Mouse (Mus musculus): Measurements from ENCODE around the gene Tsen54.

Gene Tsen54

DNA sequence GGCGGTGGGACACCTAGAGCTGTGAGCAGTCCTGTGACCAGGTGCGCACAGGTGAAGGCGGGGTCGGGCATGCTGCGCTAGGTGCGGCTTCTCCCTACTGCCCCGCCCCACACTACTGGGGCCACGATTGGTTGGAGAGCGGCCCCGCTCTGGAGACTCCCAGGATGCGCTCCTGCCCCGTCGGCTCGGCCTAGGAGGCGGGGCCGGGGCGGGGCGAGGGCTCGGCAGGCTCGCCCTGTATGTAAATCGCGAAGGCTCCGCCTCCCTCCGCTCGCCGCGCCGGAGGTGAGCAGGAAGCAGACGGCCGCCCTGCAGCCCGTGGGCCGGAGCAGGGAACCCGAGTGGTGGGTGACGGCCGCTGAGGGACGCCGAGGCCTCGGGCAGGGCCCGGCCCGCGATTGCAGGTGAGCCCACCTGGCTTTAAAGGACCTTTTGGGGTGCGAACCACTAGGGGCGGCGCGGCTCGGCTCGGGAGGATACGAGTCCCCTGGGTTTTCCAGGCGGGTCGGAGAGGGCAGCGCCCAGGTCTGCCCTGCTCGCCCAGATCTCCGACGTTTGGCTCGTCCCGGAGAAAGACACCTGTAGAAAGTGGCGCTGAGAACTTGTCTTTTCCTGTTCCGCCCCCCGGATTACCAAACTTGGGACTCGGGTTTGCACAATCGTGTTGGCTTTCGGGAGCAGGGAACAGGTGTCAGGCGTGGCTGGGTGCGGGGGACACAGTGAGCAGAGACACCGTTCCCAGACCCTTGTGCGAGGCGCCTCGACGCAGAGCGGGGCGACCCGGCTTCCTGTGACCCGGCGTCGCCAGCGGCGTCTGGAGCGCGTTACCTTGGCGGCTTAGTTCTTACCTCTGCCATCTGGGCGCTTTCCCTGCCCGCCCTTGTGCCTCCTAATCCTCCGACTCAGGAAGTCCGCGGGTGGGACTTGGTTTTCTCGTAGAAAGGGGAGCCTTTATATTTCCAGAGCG lies 9.5 kb downstream of the Tsen54 start, which contains the start of gene Llgl2:
TSS of gene Llgl2 (plus strand) at position 276 of the 967 bp plus-strand sequence.
- in situ Hi-C loops (cut with MboI; ENCODE audit: unreplicated experiment in 2 of 2): loop anchor here in 1 of 2 experiments (25.0 kb wide), 1 partner anchor 462 kb away; the partner anchor contains the start of gene Hid1

DNA sequence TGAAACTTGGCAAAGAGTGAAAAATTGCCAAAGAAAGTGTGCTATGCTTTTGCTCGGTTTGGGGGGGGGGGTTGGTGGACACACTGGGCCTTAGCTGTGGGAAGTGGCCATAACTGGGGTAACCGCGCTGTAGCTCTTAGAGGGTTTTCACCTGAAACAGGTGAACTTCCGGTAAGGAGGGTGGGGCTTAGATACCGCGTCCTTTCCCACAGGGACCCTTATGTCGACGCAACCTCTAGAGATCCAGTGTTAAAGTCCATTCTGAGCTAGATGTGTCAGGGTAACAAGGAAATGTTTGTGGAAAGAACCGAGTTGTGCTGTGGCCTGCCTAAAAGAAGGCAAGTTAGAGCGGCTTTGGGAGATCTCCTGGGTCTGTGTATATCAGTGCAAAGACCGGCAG lies 10.3 kb downstream of the Tsen54 start:
- in situ Hi-C loops (cut with MboI; ENCODE audit: unreplicated experiment in 2 of 2): loop anchor here in 1 of 2 experiments (25.0 kb wide), 1 partner anchor 463 kb away; the partner anchor contains the start of gene Hid1

DNA sequence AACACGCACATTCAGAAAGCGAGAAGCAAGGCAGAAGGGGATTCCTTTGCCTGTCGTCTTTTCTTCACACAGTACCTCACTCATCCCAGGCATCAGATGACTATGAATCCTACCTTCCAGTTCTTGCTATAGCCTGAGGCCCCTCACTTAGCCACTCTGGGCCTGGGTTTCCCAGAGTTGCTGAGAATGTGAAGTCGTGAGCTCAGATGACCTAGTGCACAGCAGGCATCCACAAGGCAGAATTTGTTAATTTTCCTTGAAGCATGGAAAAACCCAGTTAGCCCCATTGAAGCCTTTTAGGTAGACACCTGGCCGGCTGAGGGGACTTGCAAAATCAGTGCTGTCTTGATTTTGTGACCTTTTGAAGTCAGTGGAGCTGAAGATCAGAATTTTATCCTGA lies 12.0 kb downstream of the Tsen54 start:
- in situ Hi-C loops (cut with MboI; ENCODE audit: unreplicated experiment in 2 of 2): no loop called here

DNA sequence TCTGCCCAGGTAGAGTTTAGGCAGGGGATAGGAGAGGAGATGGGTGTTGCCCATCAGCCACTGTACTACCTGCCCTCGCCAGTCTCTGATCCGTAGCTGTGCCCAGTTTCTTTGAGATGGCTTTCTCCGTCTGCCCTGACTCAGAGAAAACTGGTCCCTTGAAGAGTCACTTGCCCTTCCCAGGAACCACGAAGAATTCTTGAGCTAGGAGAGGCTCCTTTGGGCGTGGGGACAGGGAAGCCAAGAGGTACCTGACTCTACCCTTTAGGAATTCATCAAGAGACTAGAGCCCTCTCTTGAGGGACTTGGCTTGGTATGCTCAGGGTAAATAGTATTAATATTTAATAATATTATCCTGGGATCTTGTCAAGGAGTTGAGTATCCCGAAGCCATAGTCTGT lies 13.1 kb downstream of the Tsen54 start:
- in situ Hi-C loops (cut with MboI; ENCODE audit: unreplicated experiment in 2 of 2): no loop called here

DNA sequence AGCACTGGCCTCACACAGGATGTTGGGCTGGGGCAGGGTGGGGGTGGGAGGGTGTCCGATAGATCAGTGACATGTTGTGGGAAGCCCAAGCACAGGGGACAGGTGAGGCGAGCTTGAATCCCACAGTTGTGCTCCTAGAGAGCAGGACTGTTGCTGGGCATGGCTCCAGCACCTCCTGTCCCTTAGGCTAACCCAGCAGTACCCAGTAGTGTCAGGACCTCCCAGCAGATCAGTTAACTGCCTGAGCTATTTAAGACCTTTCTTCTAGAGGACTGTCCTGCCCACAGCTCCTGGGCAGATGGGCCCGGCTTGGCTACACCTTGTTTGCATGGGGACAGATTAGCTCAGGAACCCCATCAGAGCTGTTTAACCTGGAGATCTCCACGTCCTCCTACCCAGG lies 14.5 kb downstream of the Tsen54 start:
- in situ Hi-C loops (cut with MboI; ENCODE audit: unreplicated experiment in 2 of 2): no loop called here

DNA sequence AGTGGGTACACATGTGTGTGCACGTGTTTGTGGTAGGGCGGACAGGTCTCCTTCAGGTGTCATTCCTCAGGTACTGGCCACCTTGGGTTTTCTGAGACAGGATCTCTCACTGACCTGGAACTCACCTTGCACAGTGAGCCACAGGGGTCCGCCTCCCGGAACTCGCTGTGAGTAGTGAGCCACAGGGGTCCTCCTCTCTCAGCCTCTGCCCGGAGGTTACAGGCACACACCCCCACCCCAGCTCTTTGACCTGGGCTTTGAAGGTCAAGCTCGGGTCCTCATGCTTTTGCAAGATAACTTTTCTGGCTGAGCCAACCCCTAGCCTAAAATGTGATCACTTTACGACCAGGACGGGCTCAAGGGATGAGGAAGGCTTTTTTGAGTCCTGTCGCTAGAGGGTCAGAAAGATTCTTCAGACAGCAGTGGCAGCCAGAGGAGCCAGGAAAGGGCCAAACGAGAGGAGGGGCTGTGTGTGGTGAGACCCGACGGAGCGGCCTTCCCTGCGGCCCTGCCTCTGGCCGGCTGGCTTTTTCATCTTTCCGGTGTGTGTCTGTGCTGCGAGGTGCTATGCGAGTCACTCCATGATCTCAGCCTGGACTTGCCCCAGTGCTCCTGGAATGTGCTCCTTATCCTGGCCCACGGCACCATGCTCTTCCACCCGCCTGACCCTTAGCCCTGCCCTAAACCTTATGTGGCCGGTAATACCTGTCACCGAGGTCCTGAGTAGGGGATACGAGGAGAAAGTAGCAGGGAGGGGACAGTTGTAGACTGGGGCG lies 16.2 kb downstream of the Tsen54 start:
- in situ Hi-C loops (cut with MboI; ENCODE audit: unreplicated experiment in 2 of 2): no loop called here

DNA sequence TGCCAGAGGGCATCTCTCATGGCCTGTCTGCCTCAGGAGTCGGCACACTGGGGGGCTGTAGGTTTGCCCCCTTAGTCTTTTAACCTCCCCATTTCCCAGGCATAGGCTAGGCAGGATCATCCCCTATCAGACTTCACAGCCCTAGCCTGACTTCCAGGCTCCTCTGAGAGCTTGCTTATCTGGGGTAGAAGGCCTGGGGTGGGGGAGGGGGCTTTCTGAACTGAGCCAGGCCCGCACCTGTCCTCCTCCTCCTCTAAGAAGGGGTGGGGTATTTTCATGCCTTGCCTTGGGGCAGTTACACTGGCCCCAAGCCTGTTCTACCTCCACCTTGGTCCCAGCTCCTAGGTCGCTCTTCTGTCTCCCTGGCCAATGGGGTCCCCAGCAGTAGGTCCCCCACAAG lies 17.0 kb downstream of the Tsen54 start:
- in situ Hi-C loops (cut with MboI; ENCODE audit: unreplicated experiment in 2 of 2): no loop called here

DNA sequence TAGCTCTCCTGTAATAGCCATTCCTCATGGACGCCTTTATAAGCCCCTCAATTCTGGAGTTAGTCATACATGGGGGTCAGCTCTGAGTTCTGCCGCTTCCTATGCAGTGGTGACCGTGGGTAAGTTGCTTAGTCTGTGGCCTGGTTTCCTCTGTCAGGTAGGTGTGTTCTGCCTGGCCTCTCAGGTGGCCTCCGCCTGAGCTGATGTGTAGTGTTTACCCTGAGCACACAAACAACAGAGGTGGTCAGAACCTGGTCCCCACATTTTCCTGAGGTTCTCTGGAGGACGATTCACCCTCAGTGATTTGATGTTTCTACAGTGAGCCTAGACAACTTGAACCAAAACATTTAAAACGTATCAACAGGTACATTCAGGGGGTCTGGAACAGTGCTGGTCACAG lies 17.5 kb downstream of the Tsen54 start:
- in situ Hi-C loops (cut with MboI; ENCODE audit: unreplicated experiment in 2 of 2): no loop called here

DNA sequence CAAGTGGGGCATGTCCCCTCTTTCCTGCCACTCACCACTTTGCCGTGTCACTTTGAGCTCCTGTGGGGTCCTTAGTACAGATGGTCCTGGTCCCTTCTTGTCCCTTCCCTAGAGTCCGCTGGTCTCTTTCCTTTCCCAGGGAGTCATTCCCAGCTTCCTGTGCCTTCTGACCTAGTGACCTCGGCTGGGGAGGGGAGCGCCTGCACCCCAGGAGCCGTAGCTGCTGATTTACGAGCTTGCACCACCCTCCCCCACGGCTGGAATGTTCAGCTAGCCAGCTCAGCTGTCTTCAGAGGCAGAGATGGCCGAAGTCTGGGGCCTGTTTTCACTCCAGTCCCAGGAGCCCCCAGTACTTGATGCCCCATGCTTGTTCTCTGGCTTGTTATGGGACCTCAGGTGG lies 18.0 kb downstream of the Tsen54 start:
- in situ Hi-C loops (cut with MboI; ENCODE audit: unreplicated experiment in 2 of 2): no loop called here

DNA sequence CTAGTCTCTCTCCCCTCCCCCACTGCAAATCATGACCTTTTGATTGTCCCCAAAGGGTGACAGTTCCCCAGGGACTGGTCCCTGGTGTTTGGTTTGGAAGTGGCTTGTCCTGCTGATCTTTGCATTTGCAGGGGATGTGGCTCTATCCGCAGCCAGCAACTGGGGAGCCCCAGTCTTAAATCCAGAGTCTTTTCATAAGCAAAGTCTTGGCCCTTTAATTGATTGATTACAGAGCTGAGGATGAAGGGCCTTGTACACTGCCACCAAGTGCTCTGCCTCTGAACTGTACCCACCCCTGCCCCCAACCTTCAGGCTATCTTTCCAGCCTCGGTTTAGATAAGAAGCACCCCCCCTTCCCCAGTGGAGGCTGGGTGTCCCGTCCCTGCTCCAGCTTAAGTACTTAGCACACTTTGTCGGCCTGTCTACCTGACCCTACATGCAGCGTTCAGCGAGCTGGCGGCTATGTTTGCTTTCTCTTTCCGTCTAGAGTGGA lies 18.5 kb downstream of the Tsen54 start:
- in situ Hi-C loops (cut with MboI; ENCODE audit: unreplicated experiment in 2 of 2): no loop called here

DNA sequence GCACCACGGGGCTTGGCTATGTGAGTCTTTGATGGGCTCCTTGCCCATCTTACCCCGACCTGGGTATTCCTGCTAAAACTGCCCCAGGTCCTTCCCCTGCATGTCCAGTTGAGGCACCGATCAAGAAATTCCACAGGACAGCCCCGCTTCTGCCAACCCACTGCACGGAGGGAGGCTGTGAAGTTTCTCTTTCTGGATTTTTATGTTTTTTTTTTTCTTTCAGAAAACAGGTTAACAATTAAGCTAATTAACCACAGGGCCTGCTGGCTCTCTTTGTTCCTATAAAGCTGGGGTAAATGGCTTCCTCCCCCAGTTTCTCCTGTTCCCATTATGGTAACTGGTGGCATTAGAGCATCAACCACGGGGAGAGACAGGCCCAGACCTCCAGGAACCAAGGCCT lies 19.5 kb downstream of the Tsen54 start:
- in situ Hi-C loops (cut with MboI; ENCODE audit: unreplicated experiment in 2 of 2): no loop called here

DNA sequence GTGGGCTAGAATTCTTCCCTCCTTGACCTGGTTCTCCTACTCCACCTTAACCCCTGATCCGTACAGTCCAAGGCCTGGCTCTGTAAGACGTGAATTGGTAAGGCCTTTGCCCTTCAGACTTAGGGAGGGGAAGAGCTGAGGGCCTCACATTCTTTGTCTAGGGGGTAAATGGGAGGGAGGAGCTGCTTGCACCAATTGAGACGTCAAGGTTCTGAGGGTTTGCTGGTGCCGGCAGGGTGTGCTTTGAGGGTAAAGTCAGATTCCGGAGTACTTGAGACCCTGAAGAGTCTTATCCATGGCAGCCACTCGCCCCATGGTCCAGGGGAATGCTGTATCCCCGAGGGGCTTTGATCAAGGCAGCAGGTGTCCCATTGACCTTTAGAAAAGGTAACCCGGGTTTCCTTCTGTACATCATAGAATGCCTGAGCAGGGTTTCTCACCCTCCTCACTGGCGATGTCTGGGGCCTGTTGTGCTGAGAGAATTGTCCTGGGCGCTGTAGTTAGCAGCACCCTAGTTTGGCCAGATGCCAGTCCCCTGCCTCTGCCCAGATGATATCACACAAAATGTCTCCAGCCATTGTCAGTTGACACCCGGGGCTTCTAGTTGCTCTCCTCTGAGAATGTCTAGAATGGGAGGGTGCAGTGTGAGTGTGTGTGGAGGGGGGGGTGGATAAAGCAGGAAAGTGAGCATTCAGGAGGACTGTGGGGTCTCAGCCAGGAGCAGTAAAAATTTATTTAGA lies 22.3 kb downstream of the Tsen54 start:
- in situ Hi-C loops (cut with MboI; ENCODE audit: unreplicated experiment in 2 of 2): no loop called here

DNA sequence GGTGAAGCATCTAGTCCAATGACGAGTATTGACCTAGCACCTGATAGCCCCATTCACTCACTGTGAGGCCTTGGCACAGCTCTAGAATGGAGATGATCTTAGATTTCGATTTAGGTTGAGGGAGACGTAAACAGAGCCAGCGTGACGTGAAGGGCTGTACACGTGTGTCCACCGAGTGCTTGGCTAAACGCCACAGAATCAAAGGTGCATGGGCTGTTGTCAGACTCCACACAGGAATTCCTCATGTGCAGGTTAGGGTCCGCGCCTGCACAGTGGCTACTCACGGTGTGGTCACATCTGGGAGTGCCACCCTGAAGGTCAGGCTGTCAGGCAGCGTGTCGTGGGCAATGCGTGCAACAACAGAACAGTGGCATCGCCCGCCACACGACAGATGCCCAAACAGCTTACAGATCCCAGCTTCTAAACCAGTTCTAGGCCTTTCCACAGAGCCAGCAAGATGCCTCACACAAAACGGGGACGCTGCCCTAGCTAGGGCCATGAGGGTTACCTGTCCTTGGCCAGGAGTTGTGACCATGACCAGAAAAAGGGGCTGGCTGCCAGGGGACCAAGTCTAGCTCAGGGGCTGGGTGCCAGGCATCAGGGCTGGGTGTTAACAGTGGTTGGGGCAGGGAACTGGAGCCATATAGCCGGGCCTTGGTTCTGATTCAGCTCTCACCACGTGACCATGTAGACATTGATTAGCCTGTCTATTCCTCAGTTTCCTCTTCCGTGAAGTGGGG lies 23.3 kb downstream of the Tsen54 start:
- in situ Hi-C loops (cut with MboI; ENCODE audit: unreplicated experiment in 2 of 2): no loop called here

DNA sequence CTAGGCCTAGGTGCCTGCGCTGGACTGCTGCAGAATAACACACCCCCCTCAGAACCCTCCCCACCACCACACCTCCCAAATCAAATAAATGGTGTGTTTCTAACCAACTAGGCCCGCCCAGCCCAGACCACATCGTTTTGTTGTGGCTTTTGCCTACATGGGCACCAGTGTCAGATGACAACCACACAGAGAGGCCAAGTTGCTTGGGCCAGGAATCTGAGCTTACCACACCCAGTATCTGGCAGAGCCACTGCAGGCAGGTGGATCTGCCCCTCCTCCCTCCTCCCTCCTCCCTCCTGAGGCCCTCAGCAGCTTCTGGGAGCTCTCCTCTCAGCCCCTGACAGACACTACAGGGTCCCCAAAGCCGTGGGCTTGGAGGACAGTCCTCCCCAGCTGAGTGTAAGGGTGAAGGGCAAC lies 24.4 kb downstream of the Tsen54 start:
- in situ Hi-C loops (cut with MboI; ENCODE audit: unreplicated experiment in 2 of 2): no loop called here

DNA sequence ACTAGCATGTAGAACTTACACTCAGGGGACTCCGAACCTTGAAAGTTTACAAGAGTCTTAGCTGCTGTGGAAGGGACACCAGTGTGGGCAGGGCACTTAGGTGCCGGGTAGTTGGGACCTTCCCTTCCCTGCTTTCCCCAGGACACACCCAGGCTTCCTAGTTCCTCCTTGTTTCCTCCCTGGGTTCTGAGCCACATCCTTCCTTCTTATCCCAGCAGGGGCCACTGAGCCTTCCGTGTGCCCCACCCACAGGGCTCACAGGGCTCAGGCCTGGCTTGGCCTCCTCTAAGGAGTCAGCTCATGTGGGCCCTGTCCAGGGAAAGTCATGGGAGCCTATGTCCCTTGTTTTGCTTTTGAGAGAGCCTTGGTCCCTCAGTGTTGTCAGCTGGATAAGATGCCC lies 25.2 kb downstream of the Tsen54 start:
- in situ Hi-C loops (cut with MboI; ENCODE audit: unreplicated experiment in 2 of 2): no loop called here

DNA sequence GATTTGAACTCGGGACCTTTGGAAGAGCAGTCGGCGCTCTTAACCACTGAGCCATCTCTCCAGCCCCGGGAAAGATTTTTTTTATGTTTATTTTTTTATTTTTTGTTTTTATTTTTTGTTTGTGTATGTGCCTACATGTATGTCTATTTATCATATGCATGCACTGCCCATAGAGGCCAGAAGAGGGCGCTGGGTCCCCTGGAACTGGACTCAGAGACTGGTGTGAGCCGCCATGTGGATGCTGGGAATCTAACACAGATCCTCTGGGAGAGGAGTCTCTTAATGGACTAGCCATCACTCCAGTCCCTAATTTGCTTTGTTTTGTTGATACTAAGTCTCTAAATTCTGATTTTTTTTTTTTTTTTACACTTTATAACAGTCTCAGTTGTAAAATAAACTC lies 26.5 kb downstream of the Tsen54 start:
- in situ Hi-C loops (cut with MboI; ENCODE audit: unreplicated experiment in 2 of 2): no loop called here

DNA sequence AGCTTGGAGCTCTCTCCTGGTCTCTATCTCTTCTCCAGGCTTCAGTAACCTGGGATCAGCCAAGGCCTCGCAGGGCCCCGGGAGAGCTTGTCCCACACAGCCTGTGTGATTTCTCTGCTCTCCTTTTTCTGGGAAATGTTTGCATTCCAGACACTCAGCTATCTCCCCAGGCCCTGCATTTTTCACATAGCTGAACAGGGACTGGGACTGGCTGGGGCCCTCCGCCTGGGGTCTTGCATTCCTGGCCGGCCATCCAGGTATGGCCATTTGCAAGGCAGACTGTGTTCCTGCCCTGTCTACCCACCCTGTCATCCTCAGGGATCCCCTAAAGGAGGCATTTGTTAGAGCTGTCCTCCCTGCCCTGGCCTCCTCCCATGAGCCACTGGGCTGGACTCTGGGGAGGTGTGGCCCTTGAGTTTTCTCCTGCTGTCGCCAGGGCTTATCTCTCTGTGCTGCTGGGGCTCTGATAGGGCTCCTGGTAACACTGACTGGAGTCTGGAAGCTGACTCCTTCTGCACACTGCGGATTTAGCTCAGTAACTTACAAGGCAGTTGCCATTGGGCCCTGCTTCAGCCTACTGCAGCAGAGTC lies 27.5 kb downstream of the Tsen54 start:
- in situ Hi-C loops (cut with MboI; ENCODE audit: unreplicated experiment in 2 of 2): no loop called here

DNA sequence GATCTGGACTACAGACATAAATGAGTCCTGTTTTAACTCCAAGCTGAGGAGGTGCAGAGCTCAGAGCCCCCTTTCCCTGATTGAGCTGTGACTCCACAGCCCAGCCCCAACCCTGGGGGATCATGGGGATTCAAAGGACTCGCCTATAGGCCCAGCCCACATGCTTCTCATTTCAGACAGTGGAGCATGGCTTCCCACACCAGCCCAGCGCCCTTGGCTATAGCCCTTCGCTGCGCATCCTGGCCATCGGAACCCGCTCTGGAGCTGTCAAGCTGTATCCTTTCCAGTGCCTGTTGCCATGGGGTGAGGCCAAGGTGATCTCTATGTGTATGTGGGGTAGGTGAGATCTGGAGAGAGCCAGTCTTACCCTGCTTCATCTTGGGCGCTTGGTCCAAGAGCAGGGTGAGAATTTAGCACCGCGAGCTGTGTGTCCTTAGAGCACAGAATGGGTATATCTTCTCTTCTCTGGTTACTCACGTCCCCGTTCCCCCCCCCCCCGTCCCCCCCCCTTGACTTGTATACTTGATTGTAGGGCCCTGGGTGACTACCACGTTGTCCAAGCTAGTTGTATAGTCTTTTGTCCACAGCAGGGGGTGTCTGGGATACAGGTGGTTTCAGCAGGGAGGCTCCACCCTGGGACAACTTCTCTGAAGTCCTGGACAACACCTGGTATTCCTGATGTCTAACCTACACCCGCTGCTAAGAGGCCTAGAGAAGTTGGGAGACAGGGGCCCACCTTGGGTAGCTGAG lies 28.8 kb downstream of the Tsen54 start:
- in situ Hi-C loops (cut with MboI; ENCODE audit: unreplicated experiment in 2 of 2): no loop called here

DNA sequence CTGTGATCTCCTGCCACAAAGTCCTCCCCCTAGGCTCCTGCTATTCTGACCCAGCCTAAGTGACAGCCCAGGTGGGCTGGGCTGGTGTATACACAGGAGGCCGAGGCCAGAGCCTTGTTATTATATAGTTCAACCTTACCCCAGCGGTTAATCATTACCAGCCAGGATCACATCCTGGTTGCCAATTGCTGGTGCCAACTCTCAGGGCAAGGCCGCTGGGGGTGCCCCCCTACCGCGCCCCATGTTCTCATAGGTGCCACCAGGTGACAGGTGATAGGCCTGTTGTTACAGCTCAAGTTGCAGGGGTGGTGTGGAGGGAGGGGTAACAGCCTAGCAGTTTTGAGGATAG lies 29.3 kb downstream of the Tsen54 start:
- in situ Hi-C loops (cut with MboI; ENCODE audit: unreplicated experiment in 2 of 2): no loop called here

Measured in v-Abl transformed pro-B cells (cell line).